Mouse (Mus musculus): ENCODE results near the gene Mnat1. TPM values are rescaled to one million over a fixed set of nuclear protein-coding genes. Genes with fewer than 3 reads are reported as not detected.

The Mnat1 gene
- total RNA-seq, 4 experiments from 2014 or later, result 21.1 to 29.8 (median 24.7) TPM

DNA sequence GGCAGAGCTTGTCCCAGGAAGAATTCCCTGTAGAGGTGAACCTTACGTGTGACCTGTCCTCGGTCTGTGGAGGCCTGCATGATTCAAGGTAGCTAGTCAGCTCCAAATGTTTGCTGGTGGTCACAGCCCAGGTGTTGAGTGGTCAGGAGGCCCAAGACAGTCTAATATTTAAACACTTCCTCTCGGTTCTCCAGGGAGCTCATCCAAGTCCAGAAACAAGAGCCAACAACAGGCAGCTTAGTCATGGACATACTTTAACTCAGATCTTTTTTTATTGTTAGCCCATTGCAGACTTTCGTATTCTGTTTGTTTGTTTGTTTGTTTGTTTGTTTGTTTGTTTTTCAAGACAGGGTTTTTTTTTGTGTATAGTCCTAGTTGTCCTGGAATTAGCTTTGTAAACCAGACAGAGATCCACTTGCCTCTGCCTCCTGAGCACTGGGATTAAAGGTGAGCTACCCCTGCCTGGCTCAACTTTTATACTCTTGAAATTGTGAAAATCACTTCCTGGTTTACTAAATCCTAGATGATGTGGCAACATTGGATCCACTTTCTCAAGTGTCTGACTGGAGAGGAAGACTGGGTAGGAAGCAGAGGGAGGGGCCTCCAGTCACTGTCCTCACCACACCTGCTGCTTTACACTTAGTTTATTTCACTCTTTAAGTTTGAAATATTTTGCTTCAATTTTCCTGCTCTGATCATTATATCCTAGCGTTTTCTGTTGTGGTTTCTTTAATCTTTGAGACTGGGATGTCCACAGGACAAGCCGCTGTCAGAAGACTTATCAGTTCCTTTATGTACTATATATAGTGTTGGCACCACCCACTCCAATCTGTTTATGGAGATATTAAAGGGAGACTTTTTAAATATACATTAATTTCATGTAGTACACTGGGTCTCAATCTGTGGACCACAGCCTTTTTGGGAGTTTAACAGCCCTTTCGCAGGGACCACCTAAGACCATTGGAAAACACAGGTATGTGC, 194.5 kb downstream of the Mnat1 start:
- no peak for DNase-seq

Other genes with a start within 250 kb of the Mnat1 start
- gene Six6, start 183.8 kb upstream of the Mnat1 start, total RNA-seq (2022), result not detected
- under 1 TPM in 3 of 4 experiments, not detected in 1; 0.24 to 0.49 (median 0.28) TPM for gene 4930447C04Rik, start 182.9 kb upstream of the Mnat1 start, total RNA-seq (2022)
- 1 to 10 TPM in 3 of 4 experiments, under 1 TPM in 1; 0.94 to 2.3 (median 1.3) TPM for gene Six1, start 69.8 kb upstream of the Mnat1 start, total RNA-seq (2022)
- gene Six4, start 10.3 kb upstream of the Mnat1 start, total RNA-seq (2022), result 1 to 10 TPM in 2 of 4 experiments, under 1 TPM in 2; 0.94 to 1.4 (median 1.0) TPM
- 10 to 100 TPM; 13.1 to 19.5 (median 14.6) TPM for gene Trmt5, start 163.0 kb downstream of the Mnat1 start, total RNA-seq (2022)
- 10 to 100 TPM in 3 of 4 experiments, 1 to 10 TPM in 1; 7.5 to 16.0 (median 12.6) TPM for gene Slc38a6, start 163.1 kb downstream of the Mnat1 start, total RNA-seq (2022)